Mouse (Mus musculus) heart, postnatal 0 days (tissue): ENCODE results near the gene Elof1. TPM values are rescaled to one million over a fixed set of nuclear protein-coding genes. Genes with fewer than 3 reads are reported as not detected.

ENCODE experiments used
- ATAC-seq: fragments of 200-750 bp; cut with Nextera tagmentation; 2 replicates; pipeline ENCODE4 v1.8.0; 2017; ENCODE audit warnings: low read depth, moderate number of reproducible peaks, moderate library complexity; ENCODE audit not compliant: insufficient read depth
- DNase-seq: peaks from one replicate; pipeline ENCODE4 v3.0.0-alpha.2; 2016; ENCODE audit warnings: low spot score
- H3K27ac ChIP-seq: fragments of 300-500 bp; sonication (generic); 2 replicates; pipeline ENCODE4 v1.5.1; 2014; ENCODE audit warnings: low read depth, mild to moderate bottlenecking
- H3K27me3 ChIP-seq: fragments of 300-500 bp; sonication (generic); 2 replicates; pipeline ENCODE4 v1.6.1; 2014; ENCODE audit warnings: low read length, mixed read lengths; ENCODE audit not compliant: control insufficient read depth, insufficient read depth
- H3K36me3 ChIP-seq: fragments of 300-500 bp; sonication (generic); replicated peaks from 2 replicates; pipeline ENCODE4 v1.6.1; 2014; ENCODE audit warnings: low read length, mixed read lengths; ENCODE audit not compliant: control insufficient read depth, insufficient read depth
- H3K4me1 ChIP-seq: fragments of 300-500 bp; sonication (generic); 2 replicates; pipeline ENCODE4 v1.6.1; 2014; ENCODE audit warnings: antibody characterized with exemption; ENCODE audit not compliant: control insufficient read depth, insufficient read depth
- H3K4me2 ChIP-seq: fragments of 300-500 bp; sonication (generic); 2 replicates; pipeline ENCODE4 v1.6.1; 2014; ENCODE audit warnings: low read depth, mild to moderate bottlenecking, low read length, moderate library complexity
- H3K4me3 ChIP-seq: fragments of 300-500 bp; sonication (generic); 2 replicates; pipeline ENCODE4 v1.5.1; 2014; ENCODE audit warnings: low read depth, low read length
- H3K9ac ChIP-seq: fragments of 300-500 bp; sonication (generic); replicated peaks from 2 replicates; pipeline ENCODE4 v1.6.1; 2014; ENCODE audit warnings: low read depth, low read length, mixed read lengths
- H3K9me3 ChIP-seq: fragments of 300-500 bp; sonication (generic); replicated peaks from 2 replicates; pipeline ENCODE4 v1.6.1; 2016; ENCODE audit warnings: low read length; ENCODE audit not compliant: control insufficient read depth
- CTCF ChIP-seq: IDR thresholded peaks from 2 replicates; pipeline ENCODE4 v1.5.1; 2016; ENCODE audit warnings: antibody characterized with exemption, control low read depth, low read depth
- EP300 ChIP-seq: IDR thresholded peaks from 2 replicates; pipeline ENCODE4 v1.6.1; 2016; ENCODE audit warnings: antibody characterized with exemption, low read depth
- WGBS: fragments of 180-500 bp; shearing (Covaris S2); extraction: QIAGEN DNeasy Blood & Tissue Kit; methylation state at CpG from one replicate; pipeline ENCODE4 v1.1.7; 2014; 5-methylcytosine and 5-hydroxymethylcytosine counted together
- polyA plus RNA-seq: library from polyadenylated mRNA; unstranded; fragments of >200 nt; fragmentation: Nextera tagmentation; extraction: Ambion mirVana; gene quantifications from 2 replicates; pipeline ENCODE4 v1.2.1, GENCODE M21; 2015
- total RNA-seq: library from RNA; depleted of rRNA; stranded (reverse); fragments of >200 nt; gene quantifications from 2 replicates; pipeline ENCODE4 v1.2.3, GENCODE M21; 2014; ENCODE audit warnings: low replicate concordance

The Elof1 gene
- total and polyA plus RNA-seq, 2 experiments from 2014 or later, result 82.3 to 132 TPM

- no peaks in the 10 kb centered on the region for H3K9me3 ChIP-seq
- H3K27ac ChIP-seq, result no peak overlapping the region
- ATAC-seq (peak; percentile 82), DNase-seq (peak; percentile 60)
- peak overlapping the region; percentile 40 for H3K4me3 ChIP-seq
- H3K9ac ChIP-seq, result peak overlapping the region; percentile 30
- TF ChIP-seq CTCF, result peak; percentile 71
- no peak for TF ChIP-seq EP300
- 0 out of 2 replicates have a peak, but pooled peaks cover 11% of the 10 kb centered on the region for H3K4me1 ChIP-seq
- peak overlapping the region; percentile 68 for H3K4me2 ChIP-seq
- H3K27me3 ChIP-seq, result 0 out of 2 replicates have a peak, but pooled peaks cover 3% of the 10 kb centered on the region
- no peaks in the 10 kb centered on the region for H3K36me3 ChIP-seq
- under 1% methylated on average over 24 of the region's 24 CpGs for WGBS
These were observed 21.1 kb downstream of the Elof1 start for GRCm38 (mm10) chr9:22095854-22096307.

- no peak for ATAC-seq
- Histone ChIP-seq H3K36me3 (no peaks in the 10 kb centered on the region), H3K9me3 (no peaks in the 10 kb centered on the region), H3K4me3 (no peak overlapping the region), H3K27ac (no peak overlapping the region), H3K9ac (no peak overlapping the region), H3K4me2 (no peak overlapping the region), H3K4me1 (0 out of 2 replicates have a peak, but pooled peaks cover 5% of the 10 kb centered on the region), H3K27me3 (no peaks in the 10 kb centered on the region)
- no peak for DNase-seq
- WGBS, result 89% methylated on average over 6 of the region's 6 CpGs
- TF ChIP-seq CTCF (no peak), EP300 (no peak)
These were observed 24.2 kb downstream of the Elof1 start for GRCm38 (mm10) chr9:22092746-22093145.

GRCm38 (mm10) chr9:22089986-22090385 is 27.0 kb downstream of the Elof1 start:
- Histone ChIP-seq H3K9me3 (no peaks in the 10 kb centered on the region), H3K4me3 (no peak overlapping the region), H3K27me3 (no peaks in the 10 kb centered on the region), H3K9ac (no peak overlapping the region), H3K4me2 (no peak overlapping the region), H3K36me3 (no peaks in the 10 kb centered on the region), H3K27ac (peak overlapping the region; percentile 3; the same call in 1 of the 2 replicates), H3K4me1 (0 out of 2 replicates have a peak, but pooled peaks cover 6% of the 10 kb centered on the region)
- 61% methylated on average over 7 of the region's 7 CpGs for WGBS
- ATAC-seq (no peak), DNase-seq (no peak)
- TF ChIP-seq EP300 (no peak), CTCF (no peak)

DNA sequence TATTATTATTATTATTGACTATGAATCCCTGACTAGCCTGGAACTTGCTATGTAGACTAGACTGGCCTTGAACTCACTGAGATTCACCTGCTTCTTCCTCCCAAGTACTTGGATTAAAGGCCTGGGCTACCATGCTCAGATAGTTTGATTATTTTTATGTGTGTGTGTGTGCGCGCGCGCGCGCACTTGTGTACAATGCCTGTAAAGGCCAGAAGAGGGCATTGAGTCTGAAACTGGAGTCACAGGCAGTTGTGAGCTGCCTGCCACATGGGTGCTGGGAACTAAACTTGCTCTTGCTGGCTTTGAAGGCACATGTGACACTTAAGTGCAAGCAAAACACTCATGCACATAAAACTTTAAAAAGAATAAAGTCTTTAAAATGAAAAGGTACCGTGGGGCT is 27.7 kb downstream of the Elof1 start:
- no peak overlapping the region for H3K9ac ChIP-seq
- no peak for DNase-seq
- no peak overlapping the region for H3K4me3 ChIP-seq
- no peaks in the 10 kb centered on the region for H3K27me3 ChIP-seq
- no peak for ATAC-seq
- no peak overlapping the region for H3K4me2 ChIP-seq
- H3K4me1 ChIP-seq, result peaks cover 9% of the 10 kb centered on the region; the same call in 1 of the 2 replicates
- no peak for TF ChIP-seq EP300
- TF ChIP-seq CTCF, result no peak
- no peak overlapping the region for H3K27ac ChIP-seq
- H3K36me3 ChIP-seq, result no peaks in the 10 kb centered on the region
- no peaks in the 10 kb centered on the region for H3K9me3 ChIP-seq
- whole genome bisulfite sequencing, result 98% methylated on average over 7 of the region's 7 CpGs

GRCm38 (mm10) chr9:22087034-22087618 is 29.8 kb downstream of the Elof1 start:
- H3K4me2 ChIP-seq, result no peak overlapping the region
- TF ChIP-seq CTCF, result no peak
- TF ChIP-seq EP300, result no peak
- H3K4me1 ChIP-seq, result peaks cover 9% of the 10 kb centered on the region; the same call in 1 of the 2 replicates
- ATAC-seq (no peak), DNase-seq (no peak)
- 0 out of 2 replicates have a peak, but pooled peaks cover 4% of the 10 kb centered on the region for H3K36me3 ChIP-seq
- H3K27ac ChIP-seq, result no peak overlapping the region
- H3K4me3 ChIP-seq, result no peak overlapping the region
- no peak overlapping the region for H3K9ac ChIP-seq
- WGBS, result 85% methylated on average over 2 of the region's 2 CpGs
- no peaks in the 10 kb centered on the region for H3K27me3 ChIP-seq
- no peaks in the 10 kb centered on the region for H3K9me3 ChIP-seq

- H3K27me3 ChIP-seq, result no peaks in the 10 kb centered on the region
- 67% methylated on average over 6 of the region's 6 CpGs for WGBS
- H3K36me3 ChIP-seq, result 0 out of 2 replicates have a peak, but pooled peaks cover 4% of the 10 kb centered on the region
- DNase-seq, result no peak
- H3K4me3 ChIP-seq, result peak overlapping the region; percentile 88
- ATAC-seq, result no peak
- no peaks in the 10 kb centered on the region for H3K9me3 ChIP-seq
- peak overlapping the region; percentile 84 for H3K4me2 ChIP-seq
- H3K4me1 ChIP-seq, result peaks cover 9% of the 10 kb centered on the region; the same call in 1 of the 2 replicates
- H3K9ac ChIP-seq, result peak overlapping the region; percentile 77
- TF ChIP-seq CTCF, result no peak
- TF ChIP-seq EP300, result no peak
- peak overlapping the region; percentile 78 for H3K27ac ChIP-seq
These were observed 31.0 kb downstream of the Elof1 start for GRCm38 (mm10) chr9:22086012-22086411.
